Mouse (Mus musculus) kidney, embryonic 16.5 days (tissue): ENCODE results near the gene Adra2b. TPM values are rescaled to one million over a fixed set of nuclear protein-coding genes. Genes with fewer than 3 reads are reported as not detected.

Source experiments
- ATAC-seq: fragments of 200-750 bp; cut with Nextera tagmentation; 2 replicates; pipeline ENCODE4 v1.8.0; 2017; ENCODE audit warnings: moderate TSS enrichment; ENCODE audit not compliant: low FRiP score, low TSS enrichment
- H3K27ac ChIP-seq: fragments of 300-500 bp; sonication (generic); 2 replicates; pipeline ENCODE4 v1.5.1; 2014; ENCODE audit warnings: low read length
- H3K27me3 ChIP-seq: fragments of 300-500 bp; sonication (generic); 2 replicates; pipeline ENCODE4 v1.6.1; 2014; ENCODE audit warnings: low read length, control low read depth, mixed read lengths; ENCODE audit not compliant: insufficient read depth
- H3K36me3 ChIP-seq: fragments of 300-500 bp; sonication (generic); 2 replicates; pipeline ENCODE4 v1.6.1; 2014; ENCODE audit warnings: low read length, control low read depth, mixed read lengths; ENCODE audit not compliant: insufficient read depth
- H3K4me1 ChIP-seq: fragments of 300-500 bp; sonication (generic); 2 replicates; pipeline ENCODE4 v1.6.1; 2014; ENCODE audit warnings: low read length, control low read depth, mixed read lengths; ENCODE audit not compliant: insufficient read depth
- H3K4me2 ChIP-seq: fragments of 300-500 bp; sonication (generic); replicated peaks from 2 replicates; pipeline ENCODE4 v1.6.1; 2014; ENCODE audit warnings: low read depth, low read length
- H3K4me3 ChIP-seq: fragments of 300-500 bp; sonication (generic); 2 replicates; pipeline ENCODE4 v1.5.1; 2014; ENCODE audit warnings: mild to moderate bottlenecking, low read length
- H3K9ac ChIP-seq: fragments of 300-500 bp; sonication (generic); replicated peaks from 2 replicates; pipeline ENCODE4 v1.6.1; 2014; ENCODE audit warnings: low read length
- H3K9me3 ChIP-seq: fragments of 300-500 bp; sonication (generic); 2 replicates; pipeline ENCODE4 v1.6.1; 2016; ENCODE audit warnings: low read length, control low read depth
- WGBS: fragments of 180-500 bp; shearing (Covaris S2); extraction: QIAGEN DNeasy Blood & Tissue Kit; methylation state at CpG from one replicate; pipeline ENCODE4 v1.1.7; 2014; 5-methylcytosine and 5-hydroxymethylcytosine counted together
- polyA plus RNA-seq: library from polyadenylated mRNA; unstranded; fragments of >200 nt; fragmentation: Nextera tagmentation; extraction: Ambion mirVana; gene quantifications from 2 replicates; pipeline ENCODE4 v1.2.1, GENCODE M21; 2015

Adra2b gene
- polyA plus RNA-seq, 1 experiment from 2014 or later = 7.8 TPM

- H3K4me1 ChIP-seq = peaks cover 13% of the 10 kb centered on the region
- H3K9ac ChIP-seq = no peak overlapping the region
- no peaks in the 10 kb centered on the region for H3K9me3 ChIP-seq
- peak overlapping the region; percentile 77 for H3K4me2 ChIP-seq
- no peak overlapping the region for H3K27ac ChIP-seq
- peak overlapping the region; percentile 48 for H3K4me3 ChIP-seq
- no peak for ATAC-seq
- peaks cover 54% of the 10 kb centered on the region for H3K27me3 ChIP-seq
- no peaks in the 10 kb centered on the region for H3K36me3 ChIP-seq
- 17% methylated on average over 8 of the region's 8 CpGs for WGBS
These were observed 1.4 kb downstream of the Adra2b start for GRCm38 (mm10) chr2:127364452-127364851.

- Histone ChIP-seq H3K4me3 (no peak overlapping the region), H3K27me3 (peaks cover 36% of the 10 kb centered on the region), H3K4me1 (peaks cover 19% of the 10 kb centered on the region), H3K4me2 (no peak overlapping the region), H3K9ac (no peak overlapping the region), H3K36me3 (no peaks in the 10 kb centered on the region), H3K27ac (no peak overlapping the region), H3K9me3 (no peaks in the 10 kb centered on the region)
- ATAC-seq = no peak
- 59% methylated on average over 10 of the region's 10 CpGs for WGBS
These were observed 4.3 kb downstream of the Adra2b start for GRCm38 (mm10) chr2:127367126-127367820.

GRCm38 (mm10) chr2:127369703-127370376, 6.8 kb downstream of the Adra2b start:
- Histone ChIP-seq H3K9me3 (no peaks in the 10 kb centered on the region), H3K36me3 (no peaks in the 10 kb centered on the region), H3K4me1 (peaks cover 6% of the 10 kb centered on the region; the same call in 1 of the 2 replicates), H3K27ac (no peak overlapping the region), H3K27me3 (peaks cover 13% of the 10 kb centered on the region), H3K4me2 (no peak overlapping the region), H3K4me3 (no peak overlapping the region), H3K9ac (no peak overlapping the region)
- ATAC-seq = no peak
- 68% methylated on average over 5 of the region's 5 CpGs for WGBS

GRCm38 (mm10) chr2:127370561-127371483, 7.8 kb downstream of the Adra2b start:
- Histone ChIP-seq H3K9me3 (no peaks in the 10 kb centered on the region), H3K9ac (no peak overlapping the region), H3K4me2 (no peak overlapping the region), H3K36me3 (no peaks in the 10 kb centered on the region), H3K4me1 (peaks cover 6% of the 10 kb centered on the region; the same call in 1 of the 2 replicates), H3K27ac (no peak overlapping the region), H3K4me3 (no peak overlapping the region), H3K27me3 (peaks cover 4% of the 10 kb centered on the region)
- WGBS = 43% methylated on average over 9 of the region's 9 CpGs
- ATAC-seq = no peak; the same call in 1 of the 2 replicates

- peak; percentile 64 for ATAC-seq
- H3K27ac ChIP-seq = no peak overlapping the region
- 88% methylated on average over 1 of the region's 1 CpGs for WGBS
- no peak overlapping the region for H3K4me3 ChIP-seq
- H3K4me1 ChIP-seq = peaks cover 6% of the 10 kb centered on the region; the same call in 1 of the 2 replicates
- H3K9ac ChIP-seq = no peak overlapping the region
- 0 out of 2 replicates have a peak, but pooled peaks cover 2% of the 10 kb centered on the region for H3K27me3 ChIP-seq
- H3K36me3 ChIP-seq = no peaks in the 10 kb centered on the region
- no peaks in the 10 kb centered on the region for H3K9me3 ChIP-seq
- H3K4me2 ChIP-seq = no peak overlapping the region
These were observed 8.5 kb downstream of the Adra2b start for GRCm38 (mm10) chr2:127371484-127371861.

GRCm38 (mm10) chr2:127372082-127372481, 9.1 kb downstream of the Adra2b start:
- H3K36me3 ChIP-seq = no peaks in the 10 kb centered on the region
- no peak overlapping the region for H3K27ac ChIP-seq
- H3K27me3 ChIP-seq = 0 out of 2 replicates have a peak, but pooled peaks cover 2% of the 10 kb centered on the region
- H3K4me3 ChIP-seq = no peak overlapping the region
- ATAC-seq = no peak
- 90% methylated on average over 2 of the region's 2 CpGs for WGBS
- H3K4me2 ChIP-seq = no peak overlapping the region
- no peak overlapping the region for H3K9ac ChIP-seq
- peaks cover 6% of the 10 kb centered on the region; the same call in 1 of the 2 replicates for H3K4me1 ChIP-seq
- no peaks in the 10 kb centered on the region for H3K9me3 ChIP-seq

GRCm38 (mm10) chr2:127374131-127374530, 11.1 kb downstream of the Adra2b start:
- H3K4me1 ChIP-seq = peaks cover 13% of the 10 kb centered on the region; the same call in 1 of the 2 replicates
- no peaks in the 10 kb centered on the region for H3K36me3 ChIP-seq
- H3K9ac ChIP-seq = no peak overlapping the region
- H3K27ac ChIP-seq = no peak overlapping the region
- ATAC-seq = no peak
- H3K27me3 ChIP-seq = no peaks in the 10 kb centered on the region
- 87% methylated on average over 3 of the region's 3 CpGs for WGBS
- no peaks in the 10 kb centered on the region for H3K9me3 ChIP-seq
- no peak overlapping the region for H3K4me3 ChIP-seq
- no peak overlapping the region for H3K4me2 ChIP-seq

- no peaks in the 10 kb centered on the region for H3K36me3 ChIP-seq
- no peak overlapping the region for H3K4me3 ChIP-seq
- H3K9me3 ChIP-seq = no peaks in the 10 kb centered on the region
- H3K27me3 ChIP-seq = no peaks in the 10 kb centered on the region
- H3K9ac ChIP-seq = no peak overlapping the region
- no peak overlapping the region for H3K27ac ChIP-seq
- H3K4me1 ChIP-seq = peaks cover 11% of the 10 kb centered on the region; the same call in 1 of the 2 replicates
- no peak overlapping the region for H3K4me2 ChIP-seq
- ATAC-seq = no peak
- WGBS = 45% methylated on average over 3 of the region's 3 CpGs
These were observed 12.1 kb downstream of the Adra2b start for GRCm38 (mm10) chr2:127375087-127375486.

GRCm38 (mm10) chr2:127375759-127376341, 12.8 kb downstream of the Adra2b start:
- Histone ChIP-seq H3K4me3 (no peak overlapping the region), H3K27ac (no peak overlapping the region), H3K4me1 (0 out of 2 replicates have a peak, but pooled peaks cover 10% of the 10 kb centered on the region), H3K9me3 (no peaks in the 10 kb centered on the region), H3K4me2 (no peak overlapping the region), H3K27me3 (no peaks in the 10 kb centered on the region), H3K36me3 (no peaks in the 10 kb centered on the region), H3K9ac (no peak overlapping the region)
- 63% methylated on average over 7 of the region's 7 CpGs for WGBS
- ATAC-seq = no peak
